Mouse (Mus musculus): Measurements from ENCODE around the gene Atp6v0a2.

Gene Atp6v0a2

GRCm38 (mm10) chr5:124636139-124636538 lies 7.8 kb downstream of the Atp6v0a2 start:
- in situ Hi-C loops (cut with MboI, MseI), result loop anchor here (25.0 kb wide), 2 partner anchors 401 to 701 kb away; partner anchors contain the start of gene Scarb1

GRCm38 (mm10) chr5:124636694-124637093 lies 8.3 kb downstream of the Atp6v0a2 start:
- in situ Hi-C loops (cut with MboI, MseI), result loop anchor here (25.0 kb wide), 2 partner anchors 401 to 701 kb away; partner anchors contain the start of gene Scarb1

- in situ Hi-C loops (cut with MboI, MseI), result loop anchor here (25.0 kb wide), 2 partner anchors 400 to 700 kb away; partner anchors contain the start of gene Scarb1
Measured at GRCm38 (mm10) chr5:124637300-124637699, 8.9 kb downstream of the Atp6v0a2 start.

- in situ Hi-C loops (cut with MboI, MseI), result loop anchor here (25.0 kb wide), 2 partner anchors 399 to 699 kb away; partner anchors contain the start of gene Scarb1
Measured at GRCm38 (mm10) chr5:124637836-124638235, 9.5 kb downstream of the Atp6v0a2 start.

- in situ Hi-C loops (cut with MboI, MseI), result loop anchor here (5.0 to 10.0 kb wide), 4 partner anchors 66 to 869 kb away; no protein-coding TSS in a partner anchor
Measured at GRCm38 (mm10) chr5:124713741-124714140, 85.4 kb downstream of the Atp6v0a2 start.

- in situ Hi-C loops (cut with MboI, MseI), result loop anchor here (10.0 kb wide), 3 partner anchors 220 to 870 kb away; no protein-coding TSS in a partner anchor
Measured at GRCm38 (mm10) chr5:124715135-124715534, 86.8 kb downstream of the Atp6v0a2 start.

GRCm38 (mm10) chr5:124717969-124718368 lies 89.6 kb downstream of the Atp6v0a2 start:
- in situ Hi-C loops (cut with MboI, MseI), result loop anchor here (10.0 kb wide), 3 partner anchors 223 to 873 kb away; no protein-coding TSS in a partner anchor

- in situ Hi-C loops (cut with MboI, MseI), result loop anchor here (10.0 kb wide), 3 partner anchors 224 to 874 kb away; no protein-coding TSS in a partner anchor
Measured at GRCm38 (mm10) chr5:124718396-124718795, 90.0 kb downstream of the Atp6v0a2 start.

- in situ Hi-C loops (cut with MboI, MseI), result no loop called here
Measured at GRCm38 (mm10) chr5:124723125-124723524, 94.7 kb downstream of the Atp6v0a2 start.

GRCm38 (mm10) chr5:124724997-124725396 lies 96.6 kb downstream of the Atp6v0a2 start, which contains the start of gene Dnah10:
Gene Dnah10, plus strand, starts transcription at chr5:124725085.
- in situ Hi-C loops (cut with MboI, MseI), result no loop called here

GRCm38 (mm10) chr5:124729662-124730206 lies 101.4 kb downstream of the Atp6v0a2 start:
- in situ Hi-C loops (cut with MboI, MseI), result no loop called here

- in situ Hi-C loops (cut with MboI, MseI), result no loop called here
Measured at GRCm38 (mm10) chr5:124733961-124734360, 105.6 kb downstream of the Atp6v0a2 start.

GRCm38 (mm10) chr5:124741898-124742599 lies 113.7 kb downstream of the Atp6v0a2 start:
- in situ Hi-C loops (cut with MboI, MseI), result no loop called here

- in situ Hi-C loops (cut with MboI, MseI), result no loop called here
Measured at GRCm38 (mm10) chr5:124743841-124744240, 115.5 kb downstream of the Atp6v0a2 start.

- in situ Hi-C loops (cut with MboI, MseI), result no loop called here
Measured at GRCm38 (mm10) chr5:124746220-124746619, 117.8 kb downstream of the Atp6v0a2 start.

GRCm38 (mm10) chr5:124748296-124748695 lies 119.9 kb downstream of the Atp6v0a2 start:
- in situ Hi-C loops (cut with MboI, MseI), result no loop called here

GRCm38 (mm10) chr5:124751656-124752055 lies 123.3 kb downstream of the Atp6v0a2 start:
- in situ Hi-C loops (cut with MboI, MseI), result loop anchor here (25.0 kb wide), 1 partner anchor 1264 kb away; the partner anchor contains the start of genes Il31 and Lrrc43

GRCm38 (mm10) chr5:124761011-124761410 lies 132.6 kb downstream of the Atp6v0a2 start:
- in situ Hi-C loops (cut with MboI, MseI), result loop anchor here (25.0 kb wide), 1 partner anchor 1274 kb away; the partner anchor contains the start of genes Il31 and Lrrc43

- in situ Hi-C loops (cut with MboI, MseI), result loop anchor here (25.0 kb wide), 1 partner anchor 1274 kb away; the partner anchor contains the start of genes Il31 and Lrrc43
Measured at GRCm38 (mm10) chr5:124761787-124762186, 133.4 kb downstream of the Atp6v0a2 start.

All from T-helper 2 cell (primary cell).